Mouse (Mus musculus) small intestine, adult 2 months (tissue): Measurements from ENCODE around the gene Kmt2a. TPM values are rescaled to one million over a fixed set of nuclear protein-coding genes. Genes with fewer than 3 reads are reported as not detected.

Experiments
- H3K27ac ChIP-seq: fragments of 200-500 bp; 2 replicates; pipeline ENCODE4 v1.5.1; 2012; ENCODE audit warnings: low read depth, low read length, control low read depth, inconsistent platforms; ENCODE audit not compliant: insufficient read depth
- H3K27me3 ChIP-seq: fragments of 200-500 bp; 2 replicates; pipeline ENCODE4 v1.6.1; 2012; ENCODE audit warnings: mild to moderate bottlenecking, moderate library complexity, low read length, inconsistent platforms; ENCODE audit not compliant: control insufficient read depth, insufficient read depth
- H3K36me3 ChIP-seq: fragments of 200-500 bp; 2 replicates; pipeline ENCODE4 v1.6.1; 2012; ENCODE audit warnings: mild to moderate bottlenecking, low read length, control low read depth, inconsistent platforms; ENCODE audit not compliant: control insufficient read depth, insufficient read depth
- H3K4me1 ChIP-seq: fragments of 200-500 bp; 2 replicates; pipeline ENCODE4 v1.6.1; 2012; ENCODE audit warnings: low read length, inconsistent platforms, mixed read lengths; ENCODE audit not compliant: control insufficient read depth, insufficient read depth, insufficient read length
- H3K4me3 ChIP-seq: fragments of 200-500 bp; 2 replicates; pipeline ENCODE4 v1.5.1; 2012; ENCODE audit warnings: low read depth, mild to moderate bottlenecking, control low read depth, inconsistent platforms, low read length, moderate library complexity
- CTCF ChIP-seq: fragments of 200-500 bp; IDR thresholded peaks from 2 replicates; pipeline ENCODE4 v1.5.1; 2012; ENCODE audit warnings: low read depth, mild to moderate bottlenecking, control low read depth, inconsistent platforms, low read length, moderate library complexity, mixed read lengths; ENCODE audit not compliant: insufficient replicate concordance, insufficient read length; ENCODE audit errors: extremely low read depth
- POLR2A ChIP-seq: fragments of 200-500 bp; IDR thresholded peaks from 2 replicates; pipeline ENCODE4 v1.6.1; 2012; ENCODE audit warnings: low read depth, mild to moderate bottlenecking, control low read depth, inconsistent platforms, low read length, moderate library complexity
- WGBS: fragments of 180-500 bp; shearing (Covaris S2); methylation state at CpG from one replicate; pipeline ENCODE4 v1.1.7; 2018; 5-methylcytosine and 5-hydroxymethylcytosine counted together
- polyA plus RNA-seq: library from polyadenylated mRNA; depleted of rRNA; stranded (reverse); fragments of >200 nt; gene quantifications from 2 replicates; pipeline ENCODE4 v1.2.3, GENCODE M21; 2012

Kmt2a gene
- polyA plus RNA-seq, 1 experiment = 12.2 TPM

DNA sequence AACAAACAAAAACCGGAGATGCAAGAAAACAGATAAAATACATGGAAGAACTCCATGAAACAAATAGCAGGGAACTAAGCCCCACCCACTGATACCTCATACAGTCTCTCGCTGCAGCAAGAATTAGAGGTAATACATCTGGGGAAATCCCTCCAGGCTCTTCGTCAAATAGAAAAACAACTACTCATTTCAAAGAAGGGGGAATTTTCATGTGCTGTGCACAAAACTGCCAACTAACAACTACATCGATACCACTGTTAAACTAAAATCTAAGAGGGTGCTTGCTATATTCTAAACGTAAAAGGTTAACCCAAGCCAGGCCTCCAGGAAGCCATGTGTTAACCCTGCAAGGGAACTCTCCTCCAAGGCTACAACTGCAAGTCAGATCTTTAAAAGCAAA, 7.4 kb downstream of the Kmt2a start:
- Histone ChIP-seq H3K27ac (no peak overlapping the region), H3K27me3 (no peaks in the 10 kb centered on the region), H3K36me3 (0 out of 2 replicates have a peak, but pooled peaks cover 3% of the 10 kb centered on the region), H3K4me3 (no peak overlapping the region), H3K4me1 (peaks cover 5% of the 10 kb centered on the region; the same call in 1 of the 2 replicates)
- WGBS = 15% methylated on average over 5 of the region's 5 CpGs
- TF ChIP-seq CTCF (no peak), POLR2A (no peak)

DNA sequence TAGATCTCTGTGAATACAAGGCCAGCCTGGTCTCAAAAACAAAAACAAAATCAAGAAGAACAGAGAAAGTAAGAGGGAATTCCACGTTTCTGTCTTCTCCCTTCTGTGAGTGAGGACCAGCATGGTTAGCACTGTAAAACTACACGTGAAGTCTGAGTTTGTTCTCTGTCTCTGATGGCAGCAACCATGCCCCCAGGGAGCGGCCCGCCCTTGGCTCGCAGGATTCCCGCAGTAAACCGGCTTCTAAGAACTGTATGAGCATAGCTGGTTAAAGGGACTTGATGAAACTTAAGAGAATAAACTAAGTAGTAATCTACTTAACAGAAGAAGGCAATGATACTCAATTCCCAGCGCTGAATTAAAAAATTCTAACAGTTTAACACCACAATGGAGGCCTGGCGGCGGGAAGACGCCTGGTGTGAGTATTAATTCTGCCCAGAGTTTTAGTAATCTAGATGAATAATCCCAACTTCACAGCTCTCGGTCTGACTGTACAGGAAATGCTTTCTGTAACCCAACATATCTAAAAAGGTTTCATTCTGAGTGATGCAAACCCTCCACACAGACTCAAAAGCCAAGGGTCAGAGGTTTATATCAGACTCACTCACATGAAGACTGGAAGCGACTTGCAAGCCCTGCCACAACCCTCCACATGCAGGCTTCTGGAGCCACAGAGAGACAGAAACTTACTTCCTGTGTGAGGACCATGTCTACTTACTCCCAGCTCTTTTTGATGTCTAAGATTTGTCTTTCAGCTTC, 12.6 kb downstream of the Kmt2a start:
- H3K27ac ChIP-seq = no peak overlapping the region; the same call in 1 of the 2 replicates

DNA sequence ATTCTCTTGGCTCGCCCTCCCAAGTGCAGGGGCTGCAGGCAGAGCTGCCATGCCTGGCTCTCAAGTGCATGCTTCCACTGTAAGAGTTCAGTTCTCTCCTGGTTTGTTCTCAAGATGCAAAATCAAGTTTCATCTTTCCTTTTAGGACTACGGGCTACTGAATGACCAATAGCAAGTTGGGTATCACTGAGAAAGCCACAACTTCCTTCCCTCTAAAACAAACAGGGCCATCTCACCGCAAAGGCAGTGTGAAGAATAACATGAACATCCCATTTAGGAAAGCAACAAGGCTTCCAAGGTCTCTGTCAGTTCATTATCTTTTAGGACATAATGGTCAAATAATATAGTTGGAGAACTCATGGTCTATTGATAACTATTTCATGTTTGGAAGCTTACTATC, 13.4 kb downstream of the Kmt2a start:
- Histone ChIP-seq H3K27me3 (no peaks in the 10 kb centered on the region), H3K36me3 (peaks cover 5% of the 10 kb centered on the region), H3K4me3 (no peak overlapping the region), H3K27ac (no peak overlapping the region), H3K4me1 (peaks cover 11% of the 10 kb centered on the region)
- no peak for TF ChIP-seq CTCF
- no peak for TF ChIP-seq POLR2A
- WGBS = 51% methylated on average over 3 of the region's 3 CpGs

More for the DNA sequence above, 12.6 kb downstream of the Kmt2a start:
- TF ChIP-seq POLR2A (no peak), CTCF (no peak)
- H3K4me1 ChIP-seq = peaks cover 11% of the 10 kb centered on the region
- 74% methylated on average over 13 of the region's 13 CpGs for WGBS
- H3K27me3 ChIP-seq = no peaks in the 10 kb centered on the region
- peaks cover 5% of the 10 kb centered on the region for H3K36me3 ChIP-seq
- no peak overlapping the region for H3K4me3 ChIP-seq

DNA sequence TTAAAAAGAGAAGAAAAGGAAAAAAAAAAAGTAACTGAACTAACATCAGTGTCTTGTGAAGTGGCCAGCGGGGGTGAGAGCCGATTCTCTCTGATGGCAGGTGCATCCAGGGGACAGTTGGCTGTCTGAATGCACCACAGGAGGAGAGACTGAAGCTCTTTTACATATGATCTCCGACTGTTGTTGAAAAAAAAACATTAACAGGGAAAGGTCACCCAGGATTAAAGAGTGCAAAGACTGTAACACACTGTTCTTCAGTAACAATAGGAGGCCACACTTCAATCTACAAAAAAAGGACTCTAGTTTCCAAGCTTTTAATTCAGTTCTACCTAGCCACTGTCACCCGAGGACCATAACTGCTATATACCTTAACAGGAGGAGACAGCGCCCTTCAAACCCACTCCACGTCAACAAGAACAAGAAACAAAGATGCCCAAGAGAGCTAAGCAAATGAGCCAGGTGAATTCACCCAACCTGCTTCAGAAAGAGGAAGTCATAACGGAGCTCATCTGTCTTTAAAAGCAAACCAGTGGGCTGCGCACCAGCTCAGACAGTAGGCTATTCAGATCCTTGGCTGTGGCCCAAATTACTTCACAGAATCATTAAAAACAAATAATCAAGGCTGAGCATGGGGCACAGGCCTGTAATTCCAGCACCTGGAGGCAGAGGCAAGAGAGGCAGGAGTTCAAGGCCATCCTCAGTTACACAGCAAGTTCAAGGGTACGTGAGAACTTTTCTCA, 14.4 kb downstream of the Kmt2a start:
- 20% methylated on average over 9 of the region's 9 CpGs for WGBS
- Histone ChIP-seq H3K27me3 (no peaks in the 10 kb centered on the region), H3K4me1 (peaks cover 11% of the 10 kb centered on the region), H3K4me3 (no peak overlapping the region), H3K36me3 (peaks cover 7% of the 10 kb centered on the region), H3K27ac (no peak overlapping the region)
- TF ChIP-seq POLR2A = no peak
- TF ChIP-seq CTCF = no peak

DNA sequence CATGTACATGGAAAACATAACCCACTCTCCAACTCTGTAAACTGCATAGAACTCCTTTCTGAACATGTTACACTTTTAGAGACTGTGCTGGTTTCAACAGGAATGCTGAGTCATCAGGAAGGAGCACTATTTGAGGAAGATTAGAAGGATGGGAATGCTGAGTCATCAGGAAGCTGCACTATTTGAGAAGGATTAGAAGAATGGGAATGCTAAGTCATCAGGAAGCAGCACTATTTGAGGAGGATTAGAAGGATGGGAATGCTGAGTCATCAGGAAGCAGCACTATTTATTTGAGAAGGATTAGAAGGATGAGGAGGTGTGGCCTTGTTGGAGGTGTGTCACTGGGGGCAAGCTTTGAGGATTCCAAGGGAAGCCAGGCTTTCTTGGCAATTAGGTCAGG, 20.0 kb downstream of the Kmt2a start:
- Histone ChIP-seq H3K4me1 (no peaks in the 10 kb centered on the region), H3K27me3 (no peaks in the 10 kb centered on the region), H3K27ac (no peak overlapping the region), H3K4me3 (no peak overlapping the region), H3K36me3 (peaks cover 5% of the 10 kb centered on the region)
- TF ChIP-seq POLR2A = no peak

DNA sequence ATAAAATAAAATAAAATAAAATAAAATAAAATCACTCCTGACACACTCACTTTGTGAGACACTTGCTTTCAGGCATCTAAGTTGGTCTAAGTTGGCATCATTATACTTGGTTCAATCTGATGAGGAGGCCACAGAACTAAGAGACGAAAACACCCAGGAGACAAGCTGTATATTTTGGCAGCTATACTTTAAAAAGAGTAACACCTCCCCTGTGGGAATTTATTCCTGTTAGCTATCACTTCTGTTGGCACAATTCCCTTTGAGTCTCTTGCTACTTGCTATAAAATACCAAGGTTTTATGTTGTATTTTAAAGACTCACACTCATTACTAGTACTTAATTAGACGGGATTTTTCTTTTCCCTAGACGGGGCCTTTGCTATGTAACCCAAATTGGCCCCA, 22.4 kb downstream of the Kmt2a start:
- Histone ChIP-seq H3K4me1 (no peaks in the 10 kb centered on the region), H3K36me3 (peaks cover 2% of the 10 kb centered on the region), H3K27me3 (no peaks in the 10 kb centered on the region), H3K27ac (no peak overlapping the region), H3K4me3 (no peak overlapping the region)
- no peak for TF ChIP-seq CTCF
- no peak for TF ChIP-seq POLR2A
- 89% methylated on average over 3 of the region's 3 CpGs for WGBS

DNA sequence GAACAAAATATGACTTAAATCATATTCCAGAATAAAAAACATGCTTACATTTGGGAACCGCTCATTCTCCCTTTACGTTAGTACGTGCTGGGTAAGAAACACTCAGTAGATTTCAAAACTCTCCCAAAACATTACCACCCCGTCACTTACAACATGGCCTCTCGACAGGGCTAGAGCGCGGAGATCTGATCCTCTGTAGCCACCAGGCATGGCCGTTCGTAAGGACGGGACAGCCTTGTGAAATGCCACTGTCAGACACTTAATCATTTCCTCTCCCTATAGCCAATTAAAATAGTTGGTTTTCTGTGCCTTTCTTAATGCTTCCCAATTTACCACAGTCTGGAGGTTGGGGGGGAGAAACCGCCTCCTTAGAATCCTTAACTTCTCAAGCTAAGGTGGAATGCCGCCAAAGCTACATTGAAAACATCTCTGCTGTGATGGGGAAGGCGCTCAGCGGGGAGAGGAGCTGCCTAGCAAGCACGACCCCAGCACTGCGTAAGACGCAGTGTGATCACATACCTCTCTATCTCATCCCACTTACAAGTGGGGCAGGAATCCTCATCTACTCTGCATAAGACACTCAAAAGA, 23.6 kb downstream of the Kmt2a start:
- Histone ChIP-seq H3K4me1 (no peaks in the 10 kb centered on the region), H3K4me3 (no peak overlapping the region), H3K36me3 (peaks cover 2% of the 10 kb centered on the region), H3K27ac (no peak overlapping the region), H3K27me3 (no peaks in the 10 kb centered on the region)
- TF ChIP-seq POLR2A (no peak), CTCF (no peak)
- WGBS = 91% methylated on average over 17 of the region's 17 CpGs
